Mouse (Mus musculus): ENCODE measurements around the gene Flii.

DNA sequence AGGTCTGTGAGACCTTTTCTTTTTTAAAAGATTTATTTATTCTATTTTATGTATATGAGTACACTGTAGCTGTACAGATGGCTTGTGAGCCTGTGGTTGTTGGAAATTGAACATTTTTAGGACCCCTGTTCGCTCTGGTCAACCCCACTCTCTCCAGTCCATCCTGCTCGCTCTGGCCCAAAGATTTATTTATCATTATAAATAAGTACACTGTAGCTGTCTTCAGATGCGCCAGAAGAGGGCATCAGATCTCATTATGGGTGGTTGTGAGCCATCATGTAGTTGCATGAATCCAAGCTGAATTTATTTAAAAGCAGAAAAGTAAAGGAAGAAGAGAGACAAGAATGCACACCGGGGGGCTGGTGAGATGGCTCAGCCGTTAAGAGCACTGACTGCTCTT, 8.1 kb upstream of the Flii start:
- TF ChIP-seq POLR2A (IDR thresholded peaks at IDR 0.05; ENCODE audit: low read depth, low read length) (no peak), EP300 (IDR thresholded peaks at IDR 0.05; ENCODE audit: low read length) (no peak), NRF1 (IDR thresholded peaks at IDR 0.05; ENCODE audit: low read depth, low read length) (no peak), MYC (IDR thresholded peaks at IDR 0.05; ENCODE audit: low read depth, low read length) (no peak), ZNF384 (IDR thresholded peaks at IDR 0.05; ENCODE audit: low read depth, low read length) (no peak), IRF4 (IDR thresholded peaks at IDR 0.05; ENCODE audit: low read depth, low read length) (no peak), CHD2 (IDR thresholded peaks at IDR 0.05; ENCODE audit: low read length) (no peak), HCFC1 (IDR thresholded peaks at IDR 0.05; ENCODE audit: low read depth, low read length) (no peak)
